Mouse (Mus musculus): Measurements from ENCODE around the gene Lrcol1.

DNA sequence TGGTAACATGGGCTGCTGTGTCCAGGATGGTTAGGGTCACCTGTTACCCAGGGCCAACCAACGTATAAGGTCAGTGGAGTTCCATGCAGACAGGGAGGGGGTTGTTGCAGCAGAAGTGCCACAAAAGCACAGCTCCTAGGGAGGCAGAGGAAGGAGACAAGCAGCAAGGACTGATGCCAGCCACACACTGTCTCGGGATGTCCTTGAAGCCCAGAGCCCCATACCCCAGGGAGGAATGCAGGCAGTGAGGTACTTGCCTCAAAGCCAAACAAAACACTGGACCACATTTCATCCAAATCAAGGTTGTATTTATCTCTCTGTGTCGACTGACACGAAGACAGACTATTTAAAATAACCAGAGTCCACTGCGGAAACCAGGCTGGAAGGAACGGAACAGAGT lies 16.9 kb downstream of the Lrcol1 start:
- TF ChIP-seq CTCF (IDR thresholded peaks at IDR 0.05; ENCODE audit: low read depth) (no peak), EP300 (IDR thresholded peaks at IDR 0.05; ENCODE audit: low read depth) (no peak)

Data from liver, postnatal 0 days (tissue).